Mouse (Mus musculus): Measurements from ENCODE around the gene Adora1. TPM values are rescaled to one million over a fixed set of nuclear protein-coding genes. Genes with fewer than 3 reads are reported as not detected.

Gene Adora1
- polyA plus RNA-seq, 2 experiments, result 0.10 to 0.13 TPM

DNA sequence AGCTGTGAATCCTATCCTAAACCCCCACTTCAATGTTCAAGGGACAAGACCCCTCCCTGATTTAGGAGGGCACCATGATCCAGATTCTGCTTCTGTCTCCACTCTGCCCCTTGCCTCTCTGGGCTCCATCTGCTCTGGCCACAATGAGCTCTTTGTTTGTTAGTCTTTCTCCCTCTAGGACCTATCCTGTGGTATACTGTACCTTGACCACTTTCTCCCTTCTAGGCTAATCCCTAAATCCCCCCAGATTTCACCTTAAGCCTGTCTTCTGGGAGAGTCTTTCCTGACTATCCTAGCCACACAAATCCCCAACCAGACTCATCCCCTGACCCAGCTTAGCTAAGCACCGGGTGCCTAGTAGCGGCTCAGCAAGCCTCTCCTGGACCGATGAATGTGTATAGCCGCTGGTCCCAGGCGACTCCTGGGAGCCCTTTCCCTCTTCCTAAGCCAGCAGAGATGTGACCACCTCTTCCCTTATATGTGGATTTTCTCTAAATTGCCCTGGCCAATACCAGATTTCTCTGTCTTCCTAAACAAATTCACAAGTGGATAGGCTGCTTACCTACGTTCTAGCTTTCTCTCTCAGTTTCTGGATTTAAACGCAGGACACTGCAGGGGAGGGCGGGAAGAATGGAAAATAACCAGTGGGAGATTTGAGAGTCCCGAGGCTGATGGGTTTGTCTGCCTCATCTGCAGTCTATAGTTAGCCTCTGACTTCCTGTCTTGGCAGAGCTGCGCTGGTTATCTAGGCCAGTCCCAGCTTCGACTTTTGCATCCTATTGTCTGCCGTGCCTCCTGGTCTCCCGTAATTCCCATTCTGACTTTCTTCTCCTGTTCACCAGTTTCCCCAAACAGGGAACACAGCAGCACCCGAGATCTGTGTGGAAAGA, 67.6 kb downstream of the Adora1 start:
- H3K4me3 ChIP-seq (ENCODE audit: insufficient read depth in 1 of 2, low read depth in 2 of 2, low read length in 2 of 2), result no peak overlapping the region
- peaks cover 0 to 13% of the 10 kb centered on the region in 2 experiments; a peak in 2 of 4 replicates for H3K4me1 ChIP-seq (replicated peaks; ENCODE audit: control insufficient read depth in 2 of 2, insufficient read depth in 2 of 2, low read length in 1 of 2)
- H3K9me3 ChIP-seq (ENCODE audit: control insufficient read depth, low read length), result no peaks in the 10 kb centered on the region
- ATAC-seq (ENCODE audit: insufficient read depth), result no peak
- H3K27ac ChIP-seq, result no peak overlapping the region
- 41% methylated on average over 14 of the region's 14 CpGs for WGBS (ENCODE audit: insufficient replicate concordance)
- no peaks in the 10 kb centered on the region for H3K36me3 ChIP-seq (replicated peaks; ENCODE audit: control insufficient read depth, insufficient read depth, low read depth)
- no peak for DNase-seq (ENCODE audit: low read depth in 3 of 3, low spot score in 3 of 3)
- H3K4me2 ChIP-seq (ENCODE audit: low read depth), result no peak overlapping the region
- TF ChIP-seq EP300 (IDR thresholded peaks at IDR 0.05; ENCODE audit: low read depth) (no peak), CTCF (IDR thresholded peaks at IDR 0.05; ENCODE audit: low read depth) (no peak)
- H3K9ac ChIP-seq (replicated peaks), result no peak overlapping the region
- no peaks in the 10 kb centered on the region for H3K27me3 ChIP-seq (ENCODE audit: control insufficient read depth, insufficient read depth, low read length)

DNA sequence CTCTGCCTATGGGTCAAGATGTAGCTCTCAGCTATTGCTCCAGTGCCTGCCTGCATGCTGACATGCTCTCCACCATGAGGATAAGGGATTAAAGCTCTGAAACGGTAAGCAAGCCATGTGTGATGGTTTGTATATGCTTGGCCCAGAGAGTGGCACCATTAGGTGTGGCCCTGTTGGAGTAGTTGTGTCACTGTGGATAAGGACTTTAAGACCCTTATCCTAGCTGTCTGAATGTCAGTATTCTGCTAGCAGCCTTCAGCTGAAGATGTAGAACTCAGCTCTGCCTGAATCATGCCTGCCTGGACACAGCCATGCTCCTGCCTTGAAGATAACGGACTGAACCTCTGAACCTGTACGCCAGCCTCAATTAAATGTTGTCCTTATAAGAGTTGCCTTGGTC, 68.7 kb downstream of the Adora1 start:
- H3K9me3 ChIP-seq (ENCODE audit: control insufficient read depth, low read length), result no peaks in the 10 kb centered on the region
- TF ChIP-seq CTCF (IDR thresholded peaks at IDR 0.05; ENCODE audit: low read depth) (no peak), EP300 (IDR thresholded peaks at IDR 0.05; ENCODE audit: low read depth) (no peak)
- H3K9ac ChIP-seq (replicated peaks), result no peak overlapping the region
- 54% methylated on average over 3 of the region's 3 CpGs for WGBS (ENCODE audit: insufficient replicate concordance)
- H3K27ac ChIP-seq, result no peak overlapping the region
- H3K4me3 ChIP-seq (ENCODE audit: insufficient read depth in 1 of 2, low read depth in 2 of 2, low read length in 2 of 2), result no peak overlapping the region
- H3K27me3 ChIP-seq (ENCODE audit: control insufficient read depth, insufficient read depth, low read length), result no peaks in the 10 kb centered on the region
- ATAC-seq (ENCODE audit: insufficient read depth), result peak; percentile 50; the same call in 1 of the 2 replicates
- DNase-seq (ENCODE audit: low read depth in 3 of 3, low spot score in 3 of 3), result no peak
- no peaks in the 10 kb centered on the region for H3K36me3 ChIP-seq (replicated peaks; ENCODE audit: control insufficient read depth, insufficient read depth, low read depth)
- peaks cover 0 to 13% of the 10 kb centered on the region in 2 experiments; a peak in 2 of 4 replicates for H3K4me1 ChIP-seq (replicated peaks; ENCODE audit: control insufficient read depth in 2 of 2, insufficient read depth in 2 of 2, low read length in 1 of 2)
- H3K4me2 ChIP-seq (ENCODE audit: low read depth), result no peak overlapping the region

DNA sequence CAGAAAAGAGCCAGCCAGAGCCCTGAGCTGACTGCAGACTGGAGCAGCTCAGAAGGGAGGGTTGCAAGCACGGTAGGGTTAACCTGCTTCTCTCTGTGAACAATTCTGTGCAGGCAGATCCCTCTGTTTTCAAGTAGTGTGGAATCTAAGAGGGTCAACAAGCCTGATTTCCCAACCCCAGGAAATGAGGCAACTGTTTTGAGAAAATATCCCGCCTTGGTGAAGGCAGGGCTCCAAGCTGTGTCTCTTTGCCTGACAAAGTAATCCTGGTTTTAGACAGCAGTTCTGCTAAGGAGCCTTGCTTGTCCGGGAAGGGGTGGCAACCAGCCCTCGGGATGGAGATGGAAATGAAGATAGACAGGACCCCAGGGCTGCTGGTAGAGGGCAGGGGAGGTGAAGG, 70.8 kb downstream of the Adora1 start:
- no peak overlapping the region for H3K4me2 ChIP-seq (ENCODE audit: low read depth)
- WGBS (ENCODE audit: insufficient replicate concordance), result 41% methylated on average over 4 of the region's 4 CpGs
- no peak overlapping the region for H3K27ac ChIP-seq
- H3K4me3 ChIP-seq (ENCODE audit: insufficient read depth in 1 of 2, low read depth in 2 of 2, low read length in 2 of 2), result no peak overlapping the region
- H3K36me3 ChIP-seq (replicated peaks; ENCODE audit: control insufficient read depth, insufficient read depth, low read depth), result no peaks in the 10 kb centered on the region
- H3K9me3 ChIP-seq (ENCODE audit: control insufficient read depth, low read length), result no peaks in the 10 kb centered on the region
- H3K9ac ChIP-seq (replicated peaks), result no peak overlapping the region
- peaks cover 0 to 13% of the 10 kb centered on the region in 2 experiments; a peak in 2 of 4 replicates for H3K4me1 ChIP-seq (replicated peaks; ENCODE audit: control insufficient read depth in 2 of 2, insufficient read depth in 2 of 2, low read length in 1 of 2)
- TF ChIP-seq CTCF (IDR thresholded peaks at IDR 0.05; ENCODE audit: low read depth) (no peak), EP300 (IDR thresholded peaks at IDR 0.05; ENCODE audit: low read depth) (no peak)
- H3K27me3 ChIP-seq (ENCODE audit: control insufficient read depth, insufficient read depth, low read length), result no peaks in the 10 kb centered on the region
- ATAC-seq (ENCODE audit: insufficient read depth), result no peak
- DNase-seq (ENCODE audit: low read depth in 3 of 3, low spot score in 3 of 3), result no peak

DNA sequence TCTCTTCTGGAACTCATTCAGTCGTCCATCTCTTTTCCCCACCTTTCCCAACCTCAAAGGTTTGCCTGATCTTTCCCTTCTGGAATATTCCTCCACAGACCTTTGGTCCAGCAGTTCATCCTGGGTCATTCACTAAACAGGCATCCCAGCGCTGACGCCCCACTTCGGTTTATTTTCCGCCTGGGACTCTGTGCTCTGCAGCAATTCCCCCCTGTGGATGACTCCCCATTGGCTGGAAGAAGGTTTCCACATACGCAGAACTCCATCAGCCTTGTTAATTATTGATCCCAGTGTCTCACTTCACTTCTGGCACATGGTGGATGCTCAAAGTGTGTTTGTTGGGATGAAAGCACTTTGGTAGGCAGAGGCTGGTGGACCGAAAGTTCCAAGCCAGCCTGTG, 71.8 kb downstream of the Adora1 start:
- Histone ChIP-seq H3K4me2 (ENCODE audit: low read depth) (no peak overlapping the region), H3K9ac (replicated peaks) (no peak overlapping the region), H3K4me1 (replicated peaks; ENCODE audit: control insufficient read depth in 2 of 2, insufficient read depth in 2 of 2, low read length in 1 of 2) (peaks cover 0 to 8% of the 10 kb centered on the region in 2 experiments; a peak in 2 of 4 replicates), H3K4me3 (ENCODE audit: insufficient read depth in 1 of 2, low read depth in 2 of 2, low read length in 2 of 2) (no peak overlapping the region), H3K27me3 (ENCODE audit: control insufficient read depth, insufficient read depth, low read length) (no peaks in the 10 kb centered on the region), H3K36me3 (replicated peaks; ENCODE audit: control insufficient read depth, insufficient read depth, low read depth) (no peaks in the 10 kb centered on the region), H3K27ac (no peak overlapping the region), H3K9me3 (ENCODE audit: control insufficient read depth, low read length) (no peaks in the 10 kb centered on the region)
- 68% methylated on average over 7 of the region's 7 CpGs for WGBS (ENCODE audit: insufficient replicate concordance)
- TF ChIP-seq EP300 (IDR thresholded peaks at IDR 0.05; ENCODE audit: low read depth) (no peak), CTCF (IDR thresholded peaks at IDR 0.05; ENCODE audit: low read depth) (no peak)
- peak; percentile 55; the same call in 1 of the 2 replicates for ATAC-seq (ENCODE audit: insufficient read depth)
- peak in 2 of 3 experiments; percentile 12 to 14 for DNase-seq (ENCODE audit: low read depth in 3 of 3, low spot score in 3 of 3)

DNA sequence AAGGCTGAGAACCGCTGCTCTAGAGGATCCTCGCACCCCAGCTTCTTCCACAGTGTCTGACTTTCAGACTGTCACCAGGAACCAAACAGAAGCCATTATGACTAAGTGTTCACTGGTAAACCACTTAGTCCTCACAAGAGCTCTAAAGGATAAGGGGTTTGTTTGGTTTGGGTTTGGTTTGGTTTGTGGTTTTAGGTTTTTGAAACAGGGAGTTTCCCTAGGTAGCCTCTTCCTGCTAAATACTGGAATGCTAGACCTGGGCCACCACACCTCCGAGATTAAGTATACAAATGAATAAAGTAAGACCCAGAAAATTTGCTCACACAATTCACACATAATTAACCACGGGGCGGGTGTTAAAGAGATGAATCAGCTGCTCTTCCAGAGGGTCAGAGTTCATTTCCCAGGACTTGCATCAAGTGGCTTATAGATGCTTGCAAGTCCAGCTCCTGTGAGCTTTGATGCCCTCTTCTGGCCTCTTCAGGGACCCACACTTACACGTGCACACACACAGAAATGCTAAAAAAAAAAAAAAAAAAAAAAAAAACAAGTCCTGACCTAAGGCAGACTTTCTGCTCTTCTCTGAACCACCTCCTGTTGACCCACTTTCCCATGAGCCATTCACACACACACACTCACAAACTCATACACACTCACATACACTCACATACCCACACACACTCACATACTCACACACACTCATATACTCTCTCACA, 72.6 kb downstream of the Adora1 start:
- no peaks in the 10 kb centered on the region for H3K9me3 ChIP-seq (ENCODE audit: control insufficient read depth, low read length)
- H3K27me3 ChIP-seq (ENCODE audit: control insufficient read depth, insufficient read depth, low read length), result no peaks in the 10 kb centered on the region
- H3K36me3 ChIP-seq (replicated peaks; ENCODE audit: control insufficient read depth, insufficient read depth, low read depth), result no peaks in the 10 kb centered on the region
- DNase-seq (ENCODE audit: low read depth in 3 of 3, low spot score in 3 of 3) (no peak), ATAC-seq (ENCODE audit: insufficient read depth) (no peak)
- H3K4me3 ChIP-seq (ENCODE audit: insufficient read depth in 1 of 2, low read depth in 2 of 2, low read length in 2 of 2), result no peak overlapping the region
- no peak overlapping the region for H3K9ac ChIP-seq (replicated peaks)
- peaks cover 0 to 2% of the 10 kb centered on the region in 2 experiments; a peak in 1 of 4 replicates for H3K4me1 ChIP-seq (replicated peaks; ENCODE audit: control insufficient read depth in 2 of 2, insufficient read depth in 2 of 2, low read length in 1 of 2)
- no peak overlapping the region for H3K4me2 ChIP-seq (ENCODE audit: low read depth)
- H3K27ac ChIP-seq, result no peak overlapping the region
- no peak for TF ChIP-seq CTCF (IDR thresholded peaks at IDR 0.05; ENCODE audit: low read depth)
- TF ChIP-seq EP300 (IDR thresholded peaks at IDR 0.05; ENCODE audit: low read depth), result no peak
- WGBS (ENCODE audit: insufficient replicate concordance), result 60% methylated on average over 6 of the region's 6 CpGs

Measured in liver, embryonic 14.5 days (tissue).